Mouse (Mus musculus) gastrocnemius, adult 18-20 months (tissue): ENCODE data around the gene Srgap3. TPM values are rescaled to one million over a fixed set of nuclear protein-coding genes. Genes with fewer than 3 reads are reported as not detected.
A peak's percentile ranks its signal among the peaks of the same experiment; 100 is the strongest.
"Not testable (repeated sequence)": the region's sequence is repeated elsewhere in the genome, so short reads cannot be mapped to it uniquely, and the experiment has no call there.

Experiments used
- DNase-seq: peaks from one replicate; pipeline ENCODE4 v3.0.0; 2021; ENCODE audit warnings: low spot score
- total RNA-seq, 2 experiments: library from RNA; stranded (reverse); gene quantifications; 2 replicates each; pipeline ENCODE4 v1.2.3; 2021

The Srgap3 gene
- total RNA-seq, 2 experiments from 2014 or later, result 0.71 to 1.1 TPM

- DNase-seq, result no peak
Measured at GRCm38 (mm10) chr6:112862465-112862864, 84.6 kb downstream of the Srgap3 start.

GRCm38 (mm10) chr6:112861351-112862297 lies 85.4 kb downstream of the Srgap3 start:
- DNase-seq, result no peak

GRCm38 (mm10) chr6:112860290-112860689 lies 86.8 kb downstream of the Srgap3 start:
- not testable (repeated sequence) for DNase-seq

- no peak for DNase-seq
Measured at GRCm38 (mm10) chr6:112857057-112857456, 90.0 kb downstream of the Srgap3 start.

GRCm38 (mm10) chr6:112855183-112855582 lies 91.9 kb downstream of the Srgap3 start:
- DNase-seq, result no peak

- no peak for DNase-seq
Measured at GRCm38 (mm10) chr6:112852261-112853235, 94.5 kb downstream of the Srgap3 start.

- DNase-seq, result no peak
Measured at GRCm38 (mm10) chr6:112850745-112851144, 96.3 kb downstream of the Srgap3 start.

- no peak for DNase-seq
Measured at GRCm38 (mm10) chr6:112848629-112849180, 98.4 kb downstream of the Srgap3 start.

GRCm38 (mm10) chr6:112846863-112847262 lies 100.2 kb downstream of the Srgap3 start:
- no peak for DNase-seq

GRCm38 (mm10) chr6:112842426-112842825 lies 104.6 kb downstream of the Srgap3 start:
- no peak for DNase-seq

GRCm38 (mm10) chr6:112840400-112840799 lies 106.7 kb downstream of the Srgap3 start:
- no peak for DNase-seq

GRCm38 (mm10) chr6:112839391-112839790 lies 107.7 kb downstream of the Srgap3 start:
- DNase-seq, result peak; percentile 52

GRCm38 (mm10) chr6:112838879-112839278 lies 108.2 kb downstream of the Srgap3 start:
- no peak for DNase-seq

- DNase-seq, result no peak
Measured at GRCm38 (mm10) chr6:112836712-112837111, 110.4 kb downstream of the Srgap3 start.

GRCm38 (mm10) chr6:112835413-112835812 lies 111.7 kb downstream of the Srgap3 start:
- DNase-seq, result no peak

- no peak for DNase-seq
Measured at GRCm38 (mm10) chr6:112834430-112834829, 112.6 kb downstream of the Srgap3 start.

GRCm38 (mm10) chr6:112833763-112834162 lies 113.3 kb downstream of the Srgap3 start:
- DNase-seq, result no peak

GRCm38 (mm10) chr6:112829196-112829595 lies 117.9 kb downstream of the Srgap3 start:
- no peak for DNase-seq

GRCm38 (mm10) chr6:112828420-112828819 lies 118.6 kb downstream of the Srgap3 start:
- no peak for DNase-seq

GRCm38 (mm10) chr6:112825657-112826056 lies 121.4 kb downstream of the Srgap3 start:
- no peak for DNase-seq

- DNase-seq, result no peak
Measured at GRCm38 (mm10) chr6:112823096-112823495, 124.0 kb downstream of the Srgap3 start.
